Mouse (Mus musculus): ENCODE measurements around the gene Golm1.

Golm1 gene

GRCm38 (mm10) chr13:59674761-59675150 lies 855 bp downstream of the Golm1 start:
- DNase-seq: peak; percentile 60 to 65

- DNase-seq: no peak
Measured at GRCm38 (mm10) chr13:59674215-59674614, 1.4 kb downstream of the Golm1 start.

- no peak for DNase-seq
Measured at GRCm38 (mm10) chr13:59673597-59673996, 2.0 kb downstream of the Golm1 start.

- DNase-seq: no peak
Measured at GRCm38 (mm10) chr13:59672248-59672647, 3.4 kb downstream of the Golm1 start.

- no peak for DNase-seq
Measured at GRCm38 (mm10) chr13:59671521-59671920, 4.1 kb downstream of the Golm1 start.

- DNase-seq: no peak
Measured at GRCm38 (mm10) chr13:59669946-59670345, 5.7 kb downstream of the Golm1 start.

- peak in 1 of 2 experiments; percentile 26 for DNase-seq
Measured at GRCm38 (mm10) chr13:59668501-59669093, 7.0 kb downstream of the Golm1 start.

- no peak for DNase-seq
Measured at GRCm38 (mm10) chr13:59667763-59668162, 7.8 kb downstream of the Golm1 start.

GRCm38 (mm10) chr13:59663939-59664712 lies 11.5 kb downstream of the Golm1 start:
- DNase-seq: no peak

- no peak for DNase-seq
Measured at GRCm38 (mm10) chr13:59661966-59662365, 13.6 kb downstream of the Golm1 start.

- no peak for DNase-seq
Measured at GRCm38 (mm10) chr13:59661387-59661786, 14.2 kb downstream of the Golm1 start.

GRCm38 (mm10) chr13:59660371-59660770 lies 15.2 kb downstream of the Golm1 start:
- no peak for DNase-seq

GRCm38 (mm10) chr13:59657781-59658180 lies 17.8 kb downstream of the Golm1 start:
- DNase-seq: no peak

- no peak for DNase-seq
Measured at GRCm38 (mm10) chr13:59656975-59657388, 18.6 kb downstream of the Golm1 start.

GRCm38 (mm10) chr13:59656316-59656832 lies 19.2 kb downstream of the Golm1 start:
- no peak for DNase-seq

- DNase-seq: no peak
Measured at GRCm38 (mm10) chr13:59655718-59656315, 19.8 kb downstream of the Golm1 start.

- DNase-seq: no peak
Measured at GRCm38 (mm10) chr13:59654465-59654864, 21.1 kb downstream of the Golm1 start.

GRCm38 (mm10) chr13:59653136-59653535 lies 22.5 kb downstream of the Golm1 start:
- DNase-seq: no peak

- no peak for DNase-seq
Measured at GRCm38 (mm10) chr13:59652651-59653050, 23.0 kb downstream of the Golm1 start.

- DNase-seq: no peak
Measured at GRCm38 (mm10) chr13:59649781-59650180, 25.8 kb downstream of the Golm1 start.

GRCm38 (mm10) chr13:59648598-59648997 lies 27.0 kb downstream of the Golm1 start:
- peak; percentile 75 to 76 for DNase-seq

GRCm38 (mm10) chr13:59647484-59647883 lies 28.1 kb downstream of the Golm1 start:
- DNase-seq: no peak

- DNase-seq: no peak
Measured at GRCm38 (mm10) chr13:59646674-59647244, 28.9 kb downstream of the Golm1 start.
